8 mouse cellular contexts compared by ENCODE assay signal in genomic region chr16:38521211-38521987, GRCm38 (mm10). TPM values are rescaled to one million over a fixed set of nuclear protein-coding genes. Genes with fewer than 3 reads are reported as not detected.
DNase-seq lines count a peak whose midpoint lies in the region; ATAC-seq lines count a peak whose summit lies in the region.

No protein-coding gene starts in this region.

- H3K4me2 ChIP-seq in heart, embryonic 14.5 days (ENCODE audit: low read length) = peak overlapping the region; percentile 68
- peak overlapping the region; percentile 69 for H3K4me2 ChIP-seq in midbrain, embryonic 13.5 days (replicated peaks)

- intact Hi-C loops in heart, postnatal 25 days (cut with DNase I) = no loop called here

- peaks cover 4 to 9% of the 10 kb centered on the region in 2 experiments; a peak in 3 of 4 replicates for H3K4me1 ChIP-seq in heart, embryonic 14.5 days (ENCODE audit: control insufficient read depth in 2 of 2, insufficient read depth in 2 of 2, low read length in 2 of 2)
- peaks cover 17% of the 10 kb centered on the region for H3K4me1 ChIP-seq in hindbrain, embryonic 10.5 days (replicated peaks)
- H3K4me1 ChIP-seq in midbrain, embryonic 13.5 days (replicated peaks) = peaks cover 13% of the 10 kb centered on the region

- H3K27ac ChIP-seq in heart, embryonic 14.5 days (replicated peaks in 1 of 2; ENCODE audit: control insufficient read depth in 1 of 2, insufficient read depth in 1 of 2, low read depth in 2 of 2, low read length in 2 of 2) = no peak overlapping the region
- H3K27ac ChIP-seq in hindbrain, embryonic 10.5 days = peak overlapping the region; percentile 97; the same call in 1 of the 2 replicates
- no peak overlapping the region for H3K27ac ChIP-seq in midbrain, embryonic 13.5 days

- 30% methylated on average over 8 of the region's 8 CpGs for WGBS in heart, embryonic 14.5 days
- 40% methylated on average over 8 of the region's 8 CpGs for WGBS in hindbrain, embryonic 10.5 days
- WGBS in midbrain, embryonic 13.5 days = 34% methylated on average over 8 of the region's 8 CpGs

- no peak for DNase-seq in heart, postnatal 25 days (ENCODE audit: low spot score)
- DNase-seq in MN1 (ENCODE audit: low spot score) = peak; percentile 9
- no peak for DNase-seq in hindbrain, embryonic 10.5 days (ENCODE audit: low spot score)
- DNase-seq in adrenal gland, adult 18-20 months (ENCODE audit: low spot score in 2 of 2) = no peak
- no peak for DNase-seq in adrenal gland, adult 2 months

- peak overlapping the region; percentile 66 to 86 for H3K4me3 ChIP-seq in heart, embryonic 14.5 days (ENCODE audit: control insufficient read depth in 1 of 2, insufficient read depth in 1 of 2, low read depth in 1 of 2, low read length in 2 of 2)
- peak overlapping the region; percentile 98 for H3K4me3 ChIP-seq in hindbrain, embryonic 10.5 days
- H3K4me3 ChIP-seq in midbrain, embryonic 13.5 days (replicated peaks) = peak overlapping the region; percentile 96

- H3K27me3 ChIP-seq in heart, embryonic 14.5 days (ENCODE audit: control insufficient read depth, insufficient read depth, low read length) = no peaks in the 10 kb centered on the region
- H3K27me3 ChIP-seq in hindbrain, embryonic 10.5 days (ENCODE audit: insufficient read depth, poor library complexity, severe bottlenecking) = no peaks in the 10 kb centered on the region
- no peaks in the 10 kb centered on the region for H3K27me3 ChIP-seq in midbrain, embryonic 13.5 days

- H3K9ac ChIP-seq in heart, embryonic 14.5 days (ENCODE audit: low read length) = peak overlapping the region; percentile 85
- H3K9ac ChIP-seq in midbrain, embryonic 13.5 days (replicated peaks) = peak overlapping the region; percentile 91

- no peaks in the 10 kb centered on the region for H3K9me3 ChIP-seq in heart, embryonic 14.5 days (ENCODE audit: control insufficient read depth, low read length)
- no peaks in the 10 kb centered on the region for H3K9me3 ChIP-seq in hindbrain, embryonic 10.5 days
- no peaks in the 10 kb centered on the region for H3K9me3 ChIP-seq in midbrain, embryonic 13.5 days

- H3K36me3 ChIP-seq in heart, embryonic 14.5 days (ENCODE audit: control insufficient read depth, insufficient read depth, low read length) = peaks cover 46% of the 10 kb centered on the region
- H3K36me3 ChIP-seq in hindbrain, embryonic 10.5 days = peaks cover 51% of the 10 kb centered on the region
- H3K36me3 ChIP-seq in midbrain, embryonic 13.5 days = peaks cover 40% of the 10 kb centered on the region

- no peak for ATAC-seq in heart, embryonic 14.5 days (ENCODE audit: insufficient number of reproducible peaks, insufficient read depth, low FRiP score, low read depth)
- no peak for ATAC-seq in midbrain, embryonic 13.5 days
- ATAC-seq in inflammation-experienced regulatory T-cells, adult 6 months = no peak

RNA-seq across cellular contexts. Expression of gene Timmdc1, which starts 1.1 kb away (rescaled TPM):
- polyA plus RNA-seq in heart, embryonic 14.5 days (2014; fragmentation: Nextera tagmentation; extraction: Ambion mirVana) = 34.4 and 35.8 TPM in 2 replicates
- 10 to 100 TPM; 70.7 to 75.8 TPM for total RNA-seq in heart, postnatal 25 days (2021)
- polyA plus RNA-seq in hindbrain, embryonic 10.5 days (2016; fragmentation: Nextera tagmentation; extraction: Ambion mirVana) = 36.1 and 36.7 TPM in 2 replicates
- polyA plus RNA-seq in midbrain, embryonic 13.5 days (2015; fragmentation: Nextera tagmentation; extraction: Ambion mirVana) = 41.3 and 42.5 TPM in 2 replicates
- 10 to 100 TPM; 10.1 to 18.5 (median 14.4) TPM for polyA plus RNA-seq in inflammation-experienced regulatory T-cells, adult 6 months (2017; shearing (Covaris generic))
- 10 to 100 TPM; 43.9 to 51.5 TPM for total RNA-seq in adrenal gland, adult 18-20 months (2021)
- 10 to 100 TPM; 39.2 to 53.9 TPM for total RNA-seq in adrenal gland, adult 2 months (2021)
- polyA plus RNA-seq in adrenal gland, adult 2 months (2012; rRNA removed) = 95.2 and 97.4 TPM in 2 replicates

RNA-seq across cellular contexts. Expression of gene Poglut1, which starts 28.7 kb away (rescaled TPM):
- 29.1 and 30.4 TPM in 2 replicates for polyA plus RNA-seq in heart, embryonic 14.5 days (2014; fragmentation: Nextera tagmentation; extraction: Ambion mirVana)
- 10 to 100 TPM in 1 of 2 experiments, 1 to 10 TPM in 1; 9.5 to 10.4 TPM for total RNA-seq in heart, postnatal 25 days (2021)
- polyA plus RNA-seq in hindbrain, embryonic 10.5 days (2016; fragmentation: Nextera tagmentation; extraction: Ambion mirVana) = 61.3 and 66.9 TPM in 2 replicates
- 65.3 and 66.4 TPM in 2 replicates for polyA plus RNA-seq in midbrain, embryonic 13.5 days (2015; fragmentation: Nextera tagmentation; extraction: Ambion mirVana)
- polyA plus RNA-seq in inflammation-experienced regulatory T-cells, adult 6 months (2017; shearing (Covaris generic)) = 10 to 100 TPM; 30.8 to 37.8 (median 37.2) TPM
- 10 to 100 TPM; 27.8 to 29.3 TPM for total RNA-seq in adrenal gland, adult 18-20 months (2021)
- 10 to 100 TPM; 28.5 to 34.6 TPM for total RNA-seq in adrenal gland, adult 2 months (2021)
- polyA plus RNA-seq in adrenal gland, adult 2 months (2012; rRNA removed) = 11.8 and 13.8 TPM in 2 replicates

RNA-seq across cellular contexts. Expression of gene Tmem39a, which starts 37.1 kb away (rescaled TPM):
- 52.7 and 63.8 TPM in 2 replicates for polyA plus RNA-seq in heart, embryonic 14.5 days (2014; fragmentation: Nextera tagmentation; extraction: Ambion mirVana)
- total RNA-seq in heart, postnatal 25 days (2021) = 10 to 100 TPM; 18.3 to 27.7 TPM
- 69.4 and 92.4 TPM in 2 replicates for polyA plus RNA-seq in hindbrain, embryonic 10.5 days (2016; fragmentation: Nextera tagmentation; extraction: Ambion mirVana)
- 40.6 and 47.1 TPM in 2 replicates for polyA plus RNA-seq in midbrain, embryonic 13.5 days (2015; fragmentation: Nextera tagmentation; extraction: Ambion mirVana)
- polyA plus RNA-seq in inflammation-experienced regulatory T-cells, adult 6 months (2017; shearing (Covaris generic)) = 10 to 100 TPM; 33.5 to 34.0 (median 33.6) TPM
- total RNA-seq in adrenal gland, adult 18-20 months (2021) = 10 to 100 TPM; 71.5 to 78.4 TPM
- total RNA-seq in adrenal gland, adult 2 months (2021) = 10 to 100 TPM; 60.4 to 72.1 TPM
- 50.7 and 64.9 TPM in 2 replicates for polyA plus RNA-seq in adrenal gland, adult 2 months (2012; rRNA removed)
